Mouse (Mus musculus) megakaryocyte-erythroid progenitor cell, adult 5-6 weeks (primary cell): ENCODE data around the gene Tsnax. TPM values are rescaled to one million over a fixed set of nuclear protein-coding genes. Genes with fewer than 3 reads are reported as not detected.

ENCODE experiments used
- ATAC-seq: replicated peaks from 2 replicates; pipeline ENCODE4 v1.8.0; 2016; ENCODE audit warnings: mild to moderate bottlenecking, inconsistent platforms; ENCODE audit not compliant: severe bottlenecking, poor library complexity, low FRiP score, low TSS enrichment
- total RNA-seq, 2 experiments: library from RNA; stranded (forward) in 1 of 2; stranded (reverse) in 1 of 2; fragments of 200-1000, 215-1000 nt in 1 of 2; fragments of >200 nt in 1 of 2; fragmentation: Nextera tagmentation in 1 of 2; gene quantifications; 2 replicates each; pipeline ENCODE4 v1.2.3; 2014 to 2017

Tsnax gene
- total RNA-seq, 2 experiments from 2014 or later = 63.6 to 83.3 TPM

DNA sequence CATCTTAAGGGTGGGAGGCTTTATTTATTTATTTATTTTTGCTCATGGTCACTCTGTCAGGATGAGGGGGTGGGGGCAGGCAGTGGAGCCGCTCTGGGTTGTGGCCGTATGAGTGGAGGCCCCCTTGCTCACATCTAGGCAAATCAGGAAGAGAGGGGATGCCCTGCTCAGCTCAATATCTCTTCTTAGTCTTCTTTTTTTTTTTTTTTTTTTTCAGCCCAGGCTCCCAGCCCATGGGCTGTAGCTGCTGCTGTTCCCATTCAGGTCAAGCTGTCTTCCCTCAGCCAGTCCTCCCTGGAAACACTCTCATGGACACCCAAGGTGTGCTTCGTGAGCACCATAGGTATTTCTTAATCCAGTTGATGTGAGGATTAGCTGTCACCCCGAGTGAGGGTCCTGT is 62.6 kb downstream of the Tsnax start:
- no peak for ATAC-seq

DNA sequence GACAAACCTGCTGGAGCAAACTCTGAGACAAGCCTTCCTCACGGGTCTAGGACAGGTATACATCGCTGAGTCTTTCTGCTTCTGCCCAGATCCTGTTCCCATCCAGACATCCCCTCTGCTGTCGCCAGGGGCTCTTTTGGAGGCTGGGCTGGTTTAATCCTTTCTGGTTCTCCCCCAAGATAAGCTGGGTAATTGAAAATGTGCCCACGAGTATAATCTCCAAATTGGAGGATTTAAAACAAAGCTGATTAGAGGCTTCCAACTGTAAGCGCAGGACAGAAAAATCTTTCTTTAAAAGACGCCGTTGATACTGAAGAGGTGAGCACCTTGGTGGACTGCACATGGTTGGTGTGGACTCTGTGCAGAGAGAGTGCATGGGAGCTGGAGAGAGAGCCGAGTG is 64.5 kb downstream of the Tsnax start:
- no peak for ATAC-seq

DNA sequence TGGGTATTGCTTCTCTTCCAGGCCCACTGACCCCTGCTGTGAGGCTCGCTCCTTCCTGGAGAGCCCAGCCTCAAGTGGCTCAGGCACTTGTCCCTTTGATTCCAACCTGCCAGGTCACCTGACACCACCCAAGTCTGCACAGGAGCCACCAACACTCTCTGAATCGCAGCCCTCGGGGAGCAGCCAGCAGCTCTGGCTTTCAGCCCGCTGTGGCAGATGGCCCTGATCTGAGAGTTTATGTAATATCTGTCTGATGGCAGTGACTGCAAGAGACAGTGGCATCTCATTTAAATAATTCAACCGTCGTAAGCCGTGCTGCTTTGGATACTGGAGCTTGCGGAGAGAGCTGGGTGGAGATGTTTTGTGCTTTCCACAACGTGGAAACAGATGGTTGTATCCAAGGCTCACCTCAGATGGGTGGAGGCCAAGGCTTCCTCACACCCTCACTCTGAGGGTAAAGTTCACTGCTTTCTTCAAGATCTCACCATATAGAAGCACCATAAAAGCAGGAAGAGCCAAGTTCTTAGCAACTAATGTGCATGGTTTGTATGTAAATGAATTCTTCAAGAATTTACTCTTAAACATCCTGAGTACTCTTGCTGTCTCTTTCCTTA is 66.1 kb downstream of the Tsnax start:
- ATAC-seq = no peak

DNA sequence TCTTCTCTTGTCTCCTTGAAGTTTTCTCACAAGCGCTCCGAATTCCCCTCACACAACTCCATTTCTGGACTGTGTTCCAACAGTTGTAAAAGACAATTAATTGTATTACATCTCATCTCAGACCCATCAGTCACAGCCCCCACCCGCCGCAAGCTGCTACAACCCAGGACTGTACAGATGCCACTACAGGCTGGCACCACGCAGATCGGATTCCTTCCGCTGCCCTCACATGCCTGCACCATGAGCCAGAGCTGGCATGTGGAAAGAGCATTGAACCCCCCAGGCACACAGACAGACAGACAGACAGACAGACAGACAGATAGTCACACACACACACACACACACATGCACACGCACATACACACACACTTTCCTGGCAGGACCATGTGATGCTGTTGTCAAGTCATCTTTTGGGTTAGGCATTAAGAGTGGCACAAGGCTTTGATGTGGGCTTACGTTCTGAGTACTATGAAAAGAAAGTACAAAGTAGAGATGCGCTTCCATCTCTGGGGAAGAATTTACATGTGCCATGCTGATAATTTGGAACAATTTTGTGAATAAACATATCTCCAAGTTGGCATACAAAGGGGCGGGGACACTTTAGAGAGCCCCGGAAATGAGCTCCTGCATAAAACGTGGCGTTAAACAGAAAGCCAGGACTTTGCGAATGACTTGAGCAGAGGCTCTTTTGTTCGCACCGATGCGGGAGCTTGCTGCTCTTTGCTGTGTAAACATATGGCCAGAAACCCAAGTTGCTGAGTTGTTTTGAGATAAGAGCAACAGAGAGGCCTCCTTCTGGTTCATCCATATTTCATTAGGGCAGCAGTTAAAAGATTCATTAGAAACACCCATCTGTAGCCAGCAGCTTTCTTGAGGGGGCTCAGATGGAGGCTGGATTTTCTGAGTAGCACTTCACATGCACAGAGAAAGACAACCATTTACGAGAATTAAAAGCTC is 67.9 kb downstream of the Tsnax start:
- no peak for ATAC-seq

DNA sequence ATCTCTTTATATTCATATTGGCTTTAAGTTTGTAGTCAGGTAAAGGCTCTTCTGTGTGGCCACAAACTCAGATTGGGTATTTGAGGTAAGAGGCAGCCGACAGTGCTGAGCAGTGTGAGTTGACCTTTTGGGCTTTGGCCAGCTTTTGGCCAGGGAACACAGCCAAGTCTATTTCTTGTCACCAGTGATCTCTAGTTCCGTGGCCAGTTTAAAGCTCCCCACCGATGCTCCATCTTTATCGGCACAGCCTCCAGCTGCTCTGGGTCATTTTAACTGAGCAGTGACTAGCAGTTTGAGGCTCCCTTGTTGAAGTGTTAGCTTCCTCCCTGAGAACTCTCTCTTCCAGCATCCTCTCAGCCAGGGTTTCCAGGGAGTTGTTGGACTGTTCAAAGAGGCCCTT is 70.9 kb downstream of the Tsnax start:
- no peak for ATAC-seq

Other genes with a start within 250 kb of the Tsnax start
- not detected in 2 replicates for gene Trim67, start 219.9 kb upstream of the Tsnax start, total RNA-seq (2014; fragmentation: Nextera tagmentation)
- not detected in 2 replicates for gene Trim67, start 219.9 kb upstream of the Tsnax start, total RNA-seq (2017)
- gene Gnpat, start 150.0 kb upstream of the Tsnax start, total RNA-seq (2014; fragmentation: Nextera tagmentation) = 96.0 and 98.2 TPM in 2 replicates
- gene Gnpat, start 150.0 kb upstream of the Tsnax start, total RNA-seq (2017) = 51.5 and 55.6 TPM in 2 replicates
- 55.2 and 62.5 TPM in 2 replicates for gene 2810004N23Rik, start 149.9 kb upstream of the Tsnax start, total RNA-seq (2014; fragmentation: Nextera tagmentation)
- gene 2810004N23Rik, start 149.9 kb upstream of the Tsnax start, total RNA-seq (2017) = 88.0 and 94.9 TPM in 2 replicates
- gene Exoc8, start 115.3 kb upstream of the Tsnax start, total RNA-seq (2014; fragmentation: Nextera tagmentation) = 10.5 and 12.0 TPM in 2 replicates
- 11.8 and 14.8 TPM in 2 replicates for gene Exoc8, start 115.3 kb upstream of the Tsnax start, total RNA-seq (2017)
- gene Sprtn, start 115.1 kb upstream of the Tsnax start, total RNA-seq (2014; fragmentation: Nextera tagmentation) = 21.6 and 29.3 TPM in 2 replicates
- 21.5 and 21.7 TPM in 2 replicates for gene Sprtn, start 115.1 kb upstream of the Tsnax start, total RNA-seq (2017)
- gene Egln1, start 63.7 kb upstream of the Tsnax start, total RNA-seq (2014; fragmentation: Nextera tagmentation) = 12.8 and 16.6 TPM in 2 replicates
- 11.7 and 13.6 TPM in 2 replicates for gene Egln1, start 63.7 kb upstream of the Tsnax start, total RNA-seq (2017)
- gene Disc1, start 41.2 kb downstream of the Tsnax start, total RNA-seq (2014; fragmentation: Nextera tagmentation) = not detected in 2 replicates
- gene Disc1, start 41.2 kb downstream of the Tsnax start, total RNA-seq (2017) = 0.69 TPM in 1 of 2 replicates, not detected in the other